Mouse (Mus musculus) myocyte (in vitro differentiated cells): ENCODE results near the gene Fcmr.

ENCODE experiments used
- MAX ChIP-seq: IDR thresholded peaks from one replicate; pipeline ENCODE4 v1.6.1; 2011; ENCODE audit warnings: low read depth, mild to moderate bottlenecking, control low read depth
- POLR2A ChIP-seq: IDR thresholded peaks from one replicate; pipeline ENCODE4 v1.6.1; 2011; ENCODE audit warnings: low read depth, mild to moderate bottlenecking, control low read depth, moderate library complexity; ENCODE audit not compliant: insufficient read length
- POLR2AphosphoS2 ChIP-seq: IDR thresholded peaks from one replicate; pipeline ENCODE4 v1.6.1; 2011; ENCODE audit warnings: low read depth, control low read depth; ENCODE audit not compliant: insufficient read length
- REST ChIP-seq: IDR thresholded peaks from one replicate; pipeline ENCODE4 v1.6.1; 2011; ENCODE audit warnings: mild to moderate bottlenecking, control low read depth, moderate library complexity; ENCODE audit not compliant: insufficient read depth, insufficient read length
- TCF3 ChIP-seq: IDR thresholded peaks from one replicate; pipeline ENCODE4 v1.6.1; 2011; ENCODE audit warnings: low read depth, control low read depth; ENCODE audit not compliant: insufficient read length
- USF1 ChIP-seq: IDR thresholded peaks from one replicate; pipeline ENCODE4 v1.6.1; 2011; ENCODE audit warnings: low read depth, mild to moderate bottlenecking, control low read depth, moderate library complexity

DNA sequence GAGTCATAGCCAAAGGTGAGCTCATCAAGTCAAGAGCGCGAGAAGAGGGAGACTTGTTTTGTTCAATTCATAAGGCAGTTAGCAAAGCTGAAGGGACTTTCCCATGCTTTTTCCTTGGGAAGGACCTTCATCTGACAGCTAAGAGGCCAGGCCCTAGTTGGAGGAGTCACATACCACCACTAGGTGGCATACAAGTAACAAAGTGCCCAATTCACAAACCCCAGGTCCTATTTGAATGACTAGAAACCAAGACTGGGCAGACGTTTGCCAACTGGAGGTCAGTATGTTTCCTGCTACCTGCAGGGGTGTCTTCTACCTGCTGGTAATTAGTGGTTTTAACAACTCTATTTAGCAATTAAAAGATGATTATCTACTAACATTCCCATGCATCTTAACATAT lies 9.7 kb downstream of the Fcmr start:
- TF ChIP-seq MAX (no peak), REST (no peak), POLR2AphosphoS2 (no peak), POLR2A (no peak), USF1 (no peak), TCF3 (no peak)
